Mouse (Mus musculus) telencephalon, adult 2 months (tissue): ENCODE results near the gene Gm9964.
"Not testable (repeated sequence)": the region's sequence is repeated elsewhere in the genome, so short reads cannot be mapped to it uniquely, and the experiment has no call there.

ENCODE experiments used
- DNase-seq: peaks from one replicate; pipeline ENCODE4 v3.0.0-alpha.2; 2011; ENCODE audit warnings: low read depth, low spot score

Gm9964 gene

GRCm38 (mm10) chr11:79299719-79300431 lies 3.2 kb upstream of the Gm9964 start:
- no peak for DNase-seq

GRCm38 (mm10) chr11:79296167-79296566 lies 539 bp downstream of the Gm9964 start:
- no peak for DNase-seq

GRCm38 (mm10) chr11:79293971-79294370 lies 2.7 kb downstream of the Gm9964 start:
- DNase-seq: no peak

GRCm38 (mm10) chr11:79293025-79293424 lies 3.7 kb downstream of the Gm9964 start:
- no peak for DNase-seq

GRCm38 (mm10) chr11:79292130-79292529 lies 4.6 kb downstream of the Gm9964 start:
- no peak for DNase-seq

- no peak for DNase-seq
Measured at GRCm38 (mm10) chr11:79291651-79292050, 5.1 kb downstream of the Gm9964 start.

GRCm38 (mm10) chr11:79290473-79290872 lies 6.2 kb downstream of the Gm9964 start:
- DNase-seq: no peak

- DNase-seq: no peak
Measured at GRCm38 (mm10) chr11:79288913-79289640, 7.6 kb downstream of the Gm9964 start.

DNA sequence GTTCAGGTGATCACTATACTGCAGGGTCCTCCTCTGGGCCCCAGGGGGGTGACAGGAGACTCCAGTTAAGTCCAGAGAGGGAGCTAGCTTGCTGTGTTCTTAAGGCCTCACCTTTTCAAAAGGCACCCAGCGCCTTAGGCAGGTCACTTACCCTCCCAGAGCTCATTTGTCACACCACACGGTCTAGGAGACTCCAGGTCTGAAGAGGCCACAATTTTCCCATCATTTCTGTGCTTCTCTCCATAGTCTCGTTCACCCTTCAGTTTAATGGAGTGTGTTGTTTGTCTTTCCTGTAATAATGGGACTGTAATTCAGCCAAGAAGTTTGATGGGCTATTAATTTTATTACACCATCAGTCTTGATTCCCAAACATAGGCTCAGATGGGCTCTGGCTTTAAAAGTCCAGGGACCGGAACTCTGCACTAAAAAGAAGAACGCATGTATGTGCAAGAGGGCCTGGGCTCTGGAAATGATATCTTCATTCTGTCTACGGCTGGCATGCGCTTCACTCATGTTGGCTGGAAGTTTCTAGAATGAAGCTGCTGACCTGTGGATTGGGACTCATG lies 8.3 kb downstream of the Gm9964 start:
- DNase-seq: no peak

- no peak for DNase-seq
Measured at GRCm38 (mm10) chr11:79287447-79287846, 9.3 kb downstream of the Gm9964 start.

DNA sequence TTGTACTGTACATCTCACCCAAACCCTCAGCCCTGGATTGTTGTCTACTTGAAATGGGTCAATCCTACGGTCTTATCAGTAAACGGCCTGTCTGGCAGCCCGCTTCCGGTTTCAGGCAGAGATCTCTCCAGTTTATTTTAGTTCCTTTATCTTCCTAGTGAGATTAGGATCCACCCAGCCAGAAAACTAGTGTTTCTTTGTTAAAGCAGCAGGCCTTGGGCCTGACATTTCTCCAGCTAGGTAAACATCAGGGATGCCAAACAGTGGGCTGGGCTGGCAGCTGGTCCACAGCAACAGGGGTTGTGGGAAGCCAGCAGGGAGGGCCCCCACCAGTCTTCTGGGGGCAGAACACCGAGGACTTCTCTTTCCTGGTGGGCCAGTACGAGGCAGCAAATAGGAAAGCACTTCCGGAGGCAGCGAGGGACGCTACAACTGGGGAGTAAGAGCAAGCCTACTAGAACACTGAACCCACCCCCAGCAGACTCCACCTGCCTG lies 10.4 kb downstream of the Gm9964 start:
- DNase-seq: no peak

DNA sequence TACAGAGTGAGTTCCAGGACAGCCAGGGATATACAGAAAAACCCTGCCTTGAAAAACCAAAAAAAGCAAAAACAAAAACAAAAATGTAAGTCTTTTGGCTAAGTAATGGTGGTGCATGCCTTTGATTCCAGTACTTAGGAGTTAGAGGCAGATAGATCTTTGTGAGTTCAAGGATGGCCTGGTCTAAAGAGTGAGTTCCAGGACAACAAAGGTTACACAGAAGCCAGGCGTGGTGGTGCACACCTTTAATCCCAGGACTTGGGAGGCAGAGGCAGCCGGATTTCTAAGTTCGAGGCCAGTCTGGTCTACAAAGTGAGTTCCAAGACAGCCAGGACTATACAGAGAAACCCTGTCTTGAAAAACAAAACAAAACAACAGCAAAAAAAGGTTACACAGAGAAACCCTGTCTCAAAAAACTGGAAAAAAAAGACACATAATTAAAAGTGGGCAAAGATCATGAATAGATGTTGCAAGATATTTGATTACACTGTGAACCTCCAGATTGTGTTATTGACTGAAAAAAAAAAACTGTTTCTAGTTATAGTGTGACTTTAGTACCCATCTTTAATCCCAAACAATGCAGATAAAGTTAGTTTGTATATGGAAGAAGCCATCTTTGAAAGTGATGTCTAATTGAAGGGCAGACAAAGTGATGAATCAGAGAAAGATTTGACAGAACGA lies 13.2 kb downstream of the Gm9964 start:
- DNase-seq: no peak

DNA sequence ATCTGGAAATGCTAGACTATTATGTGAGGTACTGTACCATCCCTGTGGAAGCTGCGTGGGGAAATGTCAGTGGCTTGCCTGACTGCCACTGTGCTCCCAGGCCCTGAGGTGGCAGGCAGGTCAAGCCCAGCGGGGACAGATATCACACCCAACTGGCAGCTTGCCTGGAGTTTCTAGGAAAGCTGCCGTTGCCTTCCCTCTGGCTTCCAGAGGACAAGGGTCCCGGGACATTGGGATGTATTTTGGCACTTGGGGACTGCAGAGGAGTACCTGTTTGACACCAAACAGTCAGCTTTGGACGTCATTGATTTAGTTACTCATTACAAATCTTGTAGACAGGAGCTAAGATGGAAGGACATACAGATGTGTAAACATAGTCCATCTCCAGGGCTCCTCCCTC lies 15.3 kb downstream of the Gm9964 start:
- no peak for DNase-seq

- no peak for DNase-seq
Measured at GRCm38 (mm10) chr11:79279732-79280405, 16.8 kb downstream of the Gm9964 start.

GRCm38 (mm10) chr11:79273757-79274156 lies 22.9 kb downstream of the Gm9964 start:
- no peak for DNase-seq

GRCm38 (mm10) chr11:79273039-79273438 lies 23.7 kb downstream of the Gm9964 start:
- no peak for DNase-seq

- DNase-seq: no peak
Measured at GRCm38 (mm10) chr11:79267171-79267570, 29.5 kb downstream of the Gm9964 start.

DNA sequence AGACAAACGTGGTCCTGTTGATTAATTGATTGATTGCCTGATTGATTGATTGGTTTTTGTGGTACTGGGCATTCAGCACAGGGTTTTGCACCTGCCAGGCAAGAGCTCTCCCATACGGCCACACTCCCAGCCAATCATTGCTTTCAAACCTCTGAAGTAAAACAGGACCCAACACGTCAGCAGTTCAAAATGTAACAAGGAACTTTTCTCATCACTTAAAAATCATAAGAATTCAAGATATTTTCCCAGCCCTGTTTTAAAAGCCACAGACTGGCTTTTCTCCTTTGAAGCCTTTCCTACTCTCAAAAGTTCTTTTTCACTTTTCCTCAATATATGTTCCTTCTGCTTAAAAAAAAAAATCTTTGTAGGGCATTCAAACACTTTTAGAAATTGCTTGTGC lies 32.3 kb downstream of the Gm9964 start:
- no peak for DNase-seq

DNA sequence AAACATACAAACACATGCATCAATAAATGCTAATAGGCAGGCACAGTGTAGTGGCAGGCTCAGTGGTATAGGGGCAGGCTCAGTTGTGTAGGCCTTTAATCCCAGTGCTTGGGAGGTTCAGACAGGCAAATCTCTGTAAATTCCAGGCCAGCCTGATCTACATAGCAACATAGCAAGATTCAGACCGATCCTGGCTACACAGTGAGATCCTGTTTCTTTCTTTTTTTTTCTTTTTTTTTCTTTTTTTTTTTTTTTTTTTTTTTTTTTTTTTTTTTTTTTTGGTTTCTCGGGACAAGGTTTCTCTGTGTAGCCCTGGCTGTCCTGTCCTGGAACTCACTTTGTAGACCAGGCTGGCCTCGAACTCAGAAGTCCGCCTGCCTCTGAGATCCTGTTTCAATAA lies 36.6 kb downstream of the Gm9964 start:
- not testable (repeated sequence) for DNase-seq

GRCm38 (mm10) chr11:79258738-79259137 lies 38.0 kb downstream of the Gm9964 start:
- DNase-seq: no peak

DNA sequence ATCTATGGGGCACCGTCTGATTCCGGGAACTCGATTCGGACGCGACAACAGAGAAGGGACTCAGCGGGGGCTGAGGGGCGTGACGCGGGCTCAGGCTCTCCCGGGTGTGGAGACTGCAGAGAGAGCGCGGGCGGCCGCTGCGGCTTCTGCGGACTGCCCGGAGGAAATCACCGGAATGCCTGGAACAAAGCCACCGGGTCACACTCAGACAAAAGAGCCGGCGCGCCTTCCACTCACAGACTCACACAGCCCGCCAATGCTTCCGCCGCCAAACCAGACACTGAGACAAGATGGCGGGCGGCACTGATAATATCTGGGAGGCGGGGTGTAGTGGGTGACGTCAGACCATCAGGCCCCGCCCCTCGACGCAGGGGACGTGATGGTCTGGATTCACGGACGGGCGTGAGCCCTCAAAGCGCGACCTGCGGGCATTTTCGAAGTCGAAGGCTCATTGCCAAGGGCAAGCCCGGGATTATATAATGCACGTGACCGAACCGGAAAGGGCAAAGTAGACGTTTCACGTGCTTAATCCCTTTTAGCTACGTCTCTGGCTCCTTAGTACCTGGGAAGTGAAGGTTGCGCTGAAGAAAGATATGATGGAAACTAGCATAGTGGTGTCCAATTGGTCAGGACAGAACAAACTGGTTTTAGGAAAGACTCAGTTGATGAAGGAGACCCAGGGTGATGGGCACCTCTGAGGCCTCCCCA lies 42.2 kb downstream of the Gm9964 start, which contains the start of gene Wsb1:
Gene Wsb1, minus strand, starts transcription at position 281 of the 708 bp plus-strand sequence.
- DNase-seq: peak; percentile 54
